Mouse (Mus musculus) limb, embryonic 10.5 days (tissue): ENCODE measurements at regions not wholly inside any gene's neighbourhood (a gene's known extent, or its start where the extent isn't known, plus 50 kb on each side); places are given as distances from the start of the nearest gene placed in this dataset.
A peak's percentile ranks its signal among the peaks of the same experiment; 100 is the strongest.
"Not testable (repeated sequence)": the region's sequence is repeated elsewhere in the genome, so short reads cannot be mapped to it uniquely, and the experiment has no call there.

Experiments
- DNase-seq: peaks from one replicate; pipeline ENCODE4 v3.0.0-alpha.2; 2017; ENCODE audit warnings: low spot score
- H3K27ac ChIP-seq: fragments of 300-500 bp; sonication (generic); 2 replicates; pipeline ENCODE4 v1.5.1; 2016; ENCODE audit warnings: mild to moderate bottlenecking
- H3K27me3 ChIP-seq: fragments of 300-500 bp; sonication (generic); 2 replicates; pipeline ENCODE4 v1.6.1; 2016; ENCODE audit warnings: low read depth, mild to moderate bottlenecking; ENCODE audit not compliant: poor library complexity, severe bottlenecking
- H3K36me3 ChIP-seq: fragments of 300-500 bp; sonication (generic); 2 replicates; pipeline ENCODE4 v1.6.1; 2016; ENCODE audit warnings: mild to moderate bottlenecking, moderate library complexity
- H3K4me1 ChIP-seq: fragments of 300-500 bp; sonication (generic); 2 replicates; pipeline ENCODE4 v1.6.1; 2016
- H3K4me3 ChIP-seq: fragments of 300-500 bp; sonication (generic); 2 replicates; pipeline ENCODE4 v1.5.1; 2016; ENCODE audit warnings: mild to moderate bottlenecking, moderate library complexity
- H3K9me3 ChIP-seq: fragments of 300-500 bp; sonication (generic); replicated peaks from 2 replicates; pipeline ENCODE4 v1.6.1; 2016; ENCODE audit warnings: mild to moderate bottlenecking
- WGBS: fragments of 180-500 bp; shearing (Covaris S2); methylation state at CpG from one replicate; pipeline ENCODE4 v1.1.7; 2016; 5-methylcytosine and 5-hydroxymethylcytosine counted together

DNA sequence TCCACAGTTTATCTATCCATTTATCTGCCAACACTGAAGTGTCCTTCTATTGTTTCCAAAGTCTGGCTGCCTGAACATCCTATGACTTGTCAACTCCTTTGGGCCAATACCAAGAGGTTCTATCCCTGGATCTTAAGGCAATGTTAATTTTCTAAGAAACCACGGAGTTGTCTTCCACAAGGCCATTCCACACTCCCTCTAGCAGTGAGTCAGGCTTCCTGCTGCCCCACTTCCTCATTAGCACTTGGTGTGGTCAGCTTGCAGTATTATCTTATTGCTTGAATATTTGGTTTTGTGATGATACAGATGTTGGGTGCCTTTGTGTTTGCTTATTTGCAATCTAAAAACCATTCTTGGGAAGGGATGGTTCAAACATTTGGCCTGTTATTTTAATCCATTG is 87.5 kb upstream of the Ppp2r2d start:
- H3K9me3 ChIP-seq: no peaks in the 10 kb centered on the region
- H3K4me3 ChIP-seq: no peak overlapping the region
- H3K36me3 ChIP-seq: no peaks in the 10 kb centered on the region
- no peak overlapping the region for H3K27ac ChIP-seq
- DNase-seq: no peak
- no peaks in the 10 kb centered on the region for H3K4me1 ChIP-seq
- H3K27me3 ChIP-seq: no peaks in the 10 kb centered on the region
- WGBS: 65% methylated on average over 1 of the region's 1 CpGs

DNA sequence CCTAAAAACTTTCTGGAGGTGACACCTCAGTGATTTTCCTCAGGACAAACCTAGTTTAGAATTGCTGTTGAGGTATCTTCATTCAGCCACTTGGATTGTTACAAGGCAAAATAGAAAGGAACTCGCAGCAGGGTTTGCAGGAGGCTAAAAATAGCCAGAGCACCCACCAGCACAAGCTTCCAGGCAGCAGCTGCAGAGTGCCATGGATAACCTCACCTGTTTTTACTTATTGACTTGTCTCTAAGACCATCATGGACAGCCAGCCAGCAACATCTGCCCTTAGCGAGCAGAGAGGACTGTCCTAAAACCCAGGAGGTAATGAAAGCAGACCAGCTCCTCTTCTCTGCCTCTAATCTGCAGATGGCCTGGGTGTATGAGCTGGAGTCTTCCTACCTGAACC is 97.4 kb upstream of the Ppp2r2d start:
- DNase-seq: no peak
- Histone ChIP-seq H3K36me3 (no peaks in the 10 kb centered on the region), H3K4me1 (peaks cover 7% of the 10 kb centered on the region; the same call in 1 of the 2 replicates), H3K9me3 (no peaks in the 10 kb centered on the region), H3K27ac (no peak overlapping the region), H3K27me3 (no peaks in the 10 kb centered on the region), H3K4me3 (no peak overlapping the region)
- 74% methylated on average over 2 of the region's 2 CpGs for WGBS

DNA sequence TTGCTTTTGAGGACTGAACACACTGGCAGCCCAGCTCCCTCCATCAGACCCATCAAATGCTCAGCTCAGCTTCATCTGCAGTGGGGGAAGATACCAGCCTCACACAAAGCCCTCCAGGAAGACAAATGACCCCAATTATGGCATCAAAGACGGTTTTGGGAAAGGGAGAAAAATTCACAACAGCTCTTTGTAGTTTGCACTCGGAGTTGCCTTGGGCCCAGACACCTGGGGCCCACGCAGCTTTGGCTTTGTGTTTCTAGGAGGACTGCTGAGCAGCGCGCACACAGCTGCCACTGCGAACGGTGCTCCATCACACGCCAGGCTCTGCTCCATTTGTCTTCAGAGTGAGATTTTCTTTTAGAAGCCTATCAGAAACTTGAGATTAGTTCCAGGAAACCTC is 99.3 kb upstream of the Ppp2r2d start:
- H3K4me1 ChIP-seq: peaks cover 7% of the 10 kb centered on the region; the same call in 1 of the 2 replicates
- H3K27me3 ChIP-seq: no peaks in the 10 kb centered on the region
- no peak for DNase-seq
- H3K4me3 ChIP-seq: no peak overlapping the region
- no peak overlapping the region for H3K27ac ChIP-seq
- H3K9me3 ChIP-seq: no peaks in the 10 kb centered on the region
- no peaks in the 10 kb centered on the region for H3K36me3 ChIP-seq
- WGBS: 40% methylated on average over 8 of the region's 8 CpGs

DNA sequence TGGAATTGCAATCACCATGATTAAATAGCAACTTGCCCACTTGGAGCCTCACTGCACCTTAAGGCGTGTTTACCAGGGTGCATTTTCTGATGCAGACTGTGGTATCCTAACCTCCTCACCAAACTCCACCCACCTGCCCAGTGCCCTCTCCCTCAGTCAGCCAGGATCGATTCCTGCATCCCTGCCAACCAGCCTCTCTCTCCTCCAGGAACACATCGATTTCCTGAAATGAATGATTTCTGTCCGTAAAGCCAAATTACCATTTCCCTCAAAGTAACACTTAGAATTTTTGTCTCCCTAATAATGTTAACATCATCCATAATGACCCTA is 103.4 kb upstream of the Ppp2r2d start:
- WGBS: 90% methylated on average over 4 of the region's 4 CpGs
- no peaks in the 10 kb centered on the region for H3K9me3 ChIP-seq
- no peak overlapping the region for H3K4me3 ChIP-seq
- H3K4me1 ChIP-seq: peaks cover 7% of the 10 kb centered on the region; the same call in 1 of the 2 replicates
- H3K27me3 ChIP-seq: no peaks in the 10 kb centered on the region
- H3K27ac ChIP-seq: no peak overlapping the region
- DNase-seq: no peak
- H3K36me3 ChIP-seq: no peaks in the 10 kb centered on the region

DNA sequence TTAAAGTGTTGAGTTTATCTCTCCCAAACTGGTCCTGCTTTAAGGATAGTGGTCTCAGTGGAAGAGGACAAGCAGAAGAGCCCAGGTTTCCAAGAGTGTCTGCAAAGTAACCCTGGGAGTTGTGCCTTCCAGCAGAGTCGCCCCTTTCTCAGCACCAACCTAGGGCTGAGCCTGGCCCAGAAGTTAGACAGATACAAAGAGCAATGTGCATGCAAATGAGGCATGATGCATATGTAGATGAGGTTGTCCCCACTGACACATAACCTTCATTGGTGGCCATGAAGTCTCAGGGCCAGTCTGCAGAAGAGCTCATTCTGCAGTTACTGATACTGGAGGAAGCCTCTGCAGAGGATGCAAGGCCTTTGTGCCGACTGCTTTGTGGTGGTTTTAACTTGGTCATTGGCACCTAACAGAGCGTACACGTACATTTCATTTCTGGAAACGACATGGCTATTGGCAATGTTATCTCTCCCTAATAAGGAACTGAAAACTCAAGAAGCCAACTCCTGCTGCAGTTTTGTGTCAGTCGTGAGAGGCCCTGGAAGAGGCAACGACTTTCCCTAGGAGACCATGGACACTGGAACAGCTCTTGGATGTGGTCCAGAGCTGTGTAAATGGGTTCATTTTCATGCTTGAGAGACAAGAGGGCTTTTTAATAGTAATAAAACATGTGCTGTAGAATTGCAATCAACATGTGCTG is 103.9 kb upstream of the Ppp2r2d start:
- 90% methylated on average over 7 of the region's 7 CpGs for WGBS
- DNase-seq: no peak
- H3K36me3 ChIP-seq: no peaks in the 10 kb centered on the region
- no peak overlapping the region for H3K27ac ChIP-seq
- H3K4me3 ChIP-seq: no peak overlapping the region
- peaks cover 6% of the 10 kb centered on the region; the same call in 1 of the 2 replicates for H3K4me1 ChIP-seq
- H3K9me3 ChIP-seq: no peaks in the 10 kb centered on the region
- H3K27me3 ChIP-seq: no peaks in the 10 kb centered on the region

DNA sequence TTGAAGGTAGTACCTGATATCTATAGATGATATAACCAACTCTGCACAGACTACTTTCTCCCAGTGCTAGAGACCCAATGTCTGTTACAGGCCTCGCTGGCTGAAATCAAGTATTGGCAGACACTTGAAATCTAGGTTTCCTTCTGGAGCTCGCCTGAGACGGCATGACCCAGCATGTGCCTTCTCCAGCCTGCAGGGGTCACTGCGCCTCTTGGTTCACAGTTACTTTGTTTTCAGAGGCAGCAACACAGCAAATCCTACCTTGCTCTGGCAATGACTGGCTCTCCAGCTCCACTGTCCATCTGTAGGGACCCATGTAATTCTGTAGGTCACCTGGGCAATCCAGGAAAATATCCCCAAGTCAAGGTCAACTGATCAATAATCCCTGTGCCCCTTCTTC is 111.6 kb upstream of the Ppp2r2d start:
- Histone ChIP-seq H3K9me3 (no peaks in the 10 kb centered on the region), H3K4me3 (no peak overlapping the region), H3K27me3 (no peaks in the 10 kb centered on the region), H3K27ac (no peak overlapping the region), H3K36me3 (no peaks in the 10 kb centered on the region), H3K4me1 (no peaks in the 10 kb centered on the region)
- DNase-seq: peak; percentile 59
- 30% methylated on average over 4 of the region's 4 CpGs for WGBS

DNA sequence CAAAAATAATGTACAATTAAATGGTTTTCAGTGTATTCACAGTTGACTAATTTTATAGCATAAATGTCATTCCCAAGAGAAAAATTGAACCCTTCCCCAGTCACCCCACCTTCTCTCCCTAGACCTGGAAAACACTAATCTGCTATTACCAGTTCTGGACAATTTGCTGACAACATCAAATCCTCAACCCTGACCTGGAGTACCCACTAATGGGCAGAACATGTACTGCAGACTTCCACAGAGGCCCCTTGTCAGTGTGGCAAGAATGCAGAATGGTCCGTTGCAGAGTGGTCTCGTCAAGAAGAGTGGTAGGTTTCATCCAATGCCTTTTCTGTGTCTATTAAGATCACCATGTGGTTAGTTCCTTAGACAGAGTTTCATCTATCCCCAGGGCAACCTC is 121.0 kb upstream of the Ppp2r2d start:
- H3K4me1 ChIP-seq: no peaks in the 10 kb centered on the region
- 81% methylated on average over 2 of the region's 2 CpGs for WGBS

DNA sequence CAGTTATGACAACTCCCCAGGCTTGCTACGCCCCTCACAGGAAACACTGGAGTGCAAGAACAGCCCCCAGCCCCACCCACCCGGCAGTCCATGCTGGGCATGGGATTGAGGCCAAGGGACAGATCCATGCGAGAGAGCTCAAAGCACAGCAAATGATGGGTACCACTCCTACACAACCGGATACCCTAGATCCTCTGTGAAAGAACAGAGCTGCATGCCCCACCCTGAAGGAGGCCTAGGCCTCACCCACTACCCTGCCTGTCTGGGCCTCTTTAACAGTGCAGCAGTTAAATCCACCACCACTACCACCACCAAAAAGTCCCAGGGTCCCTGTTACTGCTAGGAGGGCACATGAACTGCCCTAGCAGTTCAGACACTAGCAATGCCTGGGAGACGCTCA is 126.3 kb upstream of the Ppp2r2d start:
- no peak overlapping the region for H3K27ac ChIP-seq
- no peaks in the 10 kb centered on the region for H3K27me3 ChIP-seq
- no peak for DNase-seq
- H3K36me3 ChIP-seq: no peaks in the 10 kb centered on the region
- H3K4me1 ChIP-seq: no peaks in the 10 kb centered on the region
- WGBS: 78% methylated on average over 5 of the region's 5 CpGs
- H3K9me3 ChIP-seq: no peaks in the 10 kb centered on the region
- no peak overlapping the region for H3K4me3 ChIP-seq

More for the DNA sequence above, 121.0 kb upstream of the Ppp2r2d start:
- Histone ChIP-seq H3K27me3 (no peaks in the 10 kb centered on the region), H3K4me3 (no peak overlapping the region), H3K9me3 (no peaks in the 10 kb centered on the region), H3K36me3 (no peaks in the 10 kb centered on the region), H3K27ac (no peak overlapping the region)
- DNase-seq: no peak

DNA sequence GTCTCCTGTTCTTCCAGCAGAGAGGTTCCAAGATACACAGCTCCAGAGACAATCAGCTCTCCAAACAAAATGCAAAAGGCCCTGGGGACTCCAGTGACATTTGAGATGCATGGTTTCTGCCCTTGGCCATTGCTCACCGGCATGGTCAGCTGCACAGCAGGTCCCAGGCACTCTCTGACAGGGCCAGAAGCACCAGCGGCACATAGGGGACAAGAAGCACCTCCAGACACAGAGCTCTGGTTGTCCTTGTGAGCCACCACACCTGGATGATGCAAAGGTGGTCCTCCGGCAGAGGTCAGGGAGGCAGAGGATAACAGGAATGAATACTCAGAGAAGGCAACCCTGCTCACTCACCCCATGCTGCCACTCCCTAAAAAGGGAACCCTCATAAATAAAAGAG is 126.8 kb upstream of the Ppp2r2d start:
- Histone ChIP-seq H3K9me3 (no peaks in the 10 kb centered on the region), H3K27ac (no peak overlapping the region), H3K4me3 (no peak overlapping the region), H3K4me1 (0 out of 2 replicates have a peak, but pooled peaks cover 2% of the 10 kb centered on the region), H3K36me3 (no peaks in the 10 kb centered on the region), H3K27me3 (no peaks in the 10 kb centered on the region)
- 64% methylated on average over 3 of the region's 3 CpGs for WGBS
- DNase-seq: no peak

DNA sequence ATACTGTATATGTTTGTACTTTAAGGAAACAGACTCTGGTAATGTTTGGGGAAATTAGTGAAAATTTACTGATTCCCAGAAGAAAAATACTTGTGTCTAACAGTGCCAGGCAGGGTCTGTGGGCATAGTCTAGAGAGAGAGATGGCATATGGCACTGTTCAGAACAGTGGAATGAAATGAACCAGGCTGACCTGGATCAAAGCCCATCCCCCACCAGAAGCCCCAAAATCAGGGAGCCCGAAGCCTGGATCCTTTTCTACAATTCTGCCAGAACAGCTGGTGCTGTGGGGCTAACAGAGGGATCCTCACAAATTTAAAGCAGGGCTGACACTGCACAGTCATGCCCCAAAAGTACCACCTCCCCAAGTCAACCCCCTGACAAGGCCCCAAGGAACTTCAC is 131.1 kb upstream of the Ppp2r2d start:
- DNase-seq: no peak
- 77% methylated on average over 1 of the region's 1 CpGs for WGBS
- no peaks in the 10 kb centered on the region for H3K36me3 ChIP-seq
- H3K27me3 ChIP-seq: no peaks in the 10 kb centered on the region
- no peak overlapping the region for H3K4me3 ChIP-seq
- no peaks in the 10 kb centered on the region for H3K9me3 ChIP-seq
- H3K4me1 ChIP-seq: 0 out of 2 replicates have a peak, but pooled peaks cover 2% of the 10 kb centered on the region
- H3K27ac ChIP-seq: no peak overlapping the region

DNA sequence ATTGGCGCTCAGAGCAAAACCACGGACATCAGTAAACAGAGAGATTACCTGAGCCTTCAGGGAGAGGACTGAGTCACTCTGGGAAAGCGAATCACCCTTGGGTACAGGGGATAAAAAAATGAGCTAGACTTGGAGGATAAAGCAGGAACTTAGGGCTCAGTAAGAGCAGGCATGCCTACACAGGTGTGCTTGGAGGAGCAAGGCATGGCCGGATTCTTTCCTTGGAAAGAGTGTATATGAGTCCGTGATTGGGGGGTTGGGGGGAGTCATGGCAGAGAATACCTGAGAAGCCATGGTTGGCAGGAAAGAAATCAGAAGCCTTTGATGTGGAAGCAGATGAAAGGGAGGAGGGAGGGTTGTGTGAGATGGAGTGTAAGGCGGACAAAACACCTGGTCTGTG is 137.5 kb upstream of the Ppp2r2d start:
- H3K4me1 ChIP-seq: no peaks in the 10 kb centered on the region
- no peaks in the 10 kb centered on the region for H3K27me3 ChIP-seq
- DNase-seq: no peak
- no peaks in the 10 kb centered on the region for H3K36me3 ChIP-seq
- no peak overlapping the region for H3K27ac ChIP-seq
- 81% methylated on average over 6 of the region's 6 CpGs for WGBS
- H3K4me3 ChIP-seq: no peak overlapping the region
- no peaks in the 10 kb centered on the region for H3K9me3 ChIP-seq

DNA sequence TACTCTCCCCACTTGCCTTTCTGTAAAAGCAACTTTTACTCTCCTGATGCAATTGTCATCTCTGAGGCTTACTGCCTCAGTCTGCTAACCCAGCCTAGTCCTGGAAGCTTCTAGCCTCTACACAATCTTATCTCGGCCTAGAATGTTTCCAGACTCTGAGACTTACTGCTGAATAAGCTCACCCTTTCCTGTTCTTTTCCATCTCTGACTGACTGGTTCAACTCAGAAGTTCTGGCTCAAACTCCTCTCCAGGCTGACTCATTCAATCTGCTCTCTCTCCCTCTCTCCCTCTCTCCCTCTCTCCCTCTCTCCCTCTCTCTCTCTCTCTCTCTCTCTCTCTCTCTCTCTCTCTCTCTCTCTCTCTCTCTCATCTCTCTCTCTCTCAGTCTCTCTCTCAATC is 146.3 kb upstream of the Ppp2r2d start:
- WGBS: 92% methylated on average over 1 of the region's 1 CpGs

DNA sequence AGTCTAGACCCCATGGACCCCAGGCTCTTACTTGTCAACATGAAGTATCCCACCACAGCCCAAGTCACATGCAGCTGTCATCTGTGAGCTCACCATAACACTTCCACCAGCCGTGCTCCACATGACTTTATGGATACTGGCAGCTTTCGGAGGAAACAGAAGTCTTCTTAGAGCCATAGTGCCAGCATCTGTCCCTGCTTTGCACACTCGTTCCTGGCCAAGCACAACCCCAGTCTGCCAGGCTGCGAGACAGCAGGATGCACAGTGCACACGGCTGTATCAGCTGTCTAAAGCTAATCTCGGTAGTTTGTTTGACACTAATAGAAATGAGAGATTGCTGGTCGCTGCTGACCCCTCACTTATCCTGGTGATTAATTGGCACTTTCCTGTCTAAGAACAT is 163.7 kb upstream of the Ppp2r2d start:
- no peak overlapping the region for H3K27ac ChIP-seq
- H3K27me3 ChIP-seq: no peaks in the 10 kb centered on the region
- H3K4me3 ChIP-seq: no peak overlapping the region
- WGBS: 78% methylated on average over 7 of the region's 7 CpGs
- H3K4me1 ChIP-seq: no peaks in the 10 kb centered on the region
- H3K9me3 ChIP-seq: no peaks in the 10 kb centered on the region
- no peaks in the 10 kb centered on the region for H3K36me3 ChIP-seq
- no peak for DNase-seq

More for the DNA sequence above, 146.3 kb upstream of the Ppp2r2d start:
- H3K4me3 ChIP-seq, H3K27me3 ChIP-seq, DNase-seq, H3K9me3 ChIP-seq, H3K4me1 ChIP-seq, H3K27ac ChIP-seq, H3K36me3 ChIP-seq: not testable (repeated sequence)

DNA sequence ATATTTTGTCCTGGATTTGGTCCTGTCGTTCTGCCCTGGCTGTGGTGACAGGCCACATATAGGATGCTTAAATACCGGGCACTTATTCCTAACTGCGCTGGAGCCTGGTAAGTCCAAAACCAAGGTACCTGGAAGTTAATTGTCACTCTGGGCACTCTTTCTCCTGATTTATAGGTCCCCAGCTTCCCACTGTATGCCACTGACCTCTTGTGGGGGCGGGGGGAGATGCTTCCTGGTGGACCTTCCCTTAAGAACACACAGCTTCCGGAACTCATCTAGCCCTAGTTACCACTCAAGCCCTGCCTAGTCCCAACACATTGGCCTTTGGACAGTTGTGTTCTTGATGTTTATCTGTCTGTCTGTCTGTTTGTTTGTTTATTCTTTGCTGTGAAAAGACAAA is 165.3 kb upstream of the Ppp2r2d start:
- Histone ChIP-seq H3K9me3 (no peaks in the 10 kb centered on the region), H3K4me1 (no peaks in the 10 kb centered on the region), H3K36me3 (no peaks in the 10 kb centered on the region), H3K27me3 (no peaks in the 10 kb centered on the region), H3K4me3 (no peak overlapping the region), H3K27ac (no peak overlapping the region)
- 86% methylated on average over 5 of the region's 5 CpGs for WGBS
- DNase-seq: no peak
